Mouse (Mus musculus) spleen, adult 2 months (tissue): Measurements from ENCODE around the gene Mapt.

Experiments
- CTCF ChIP-seq: fragments of 200-500 bp; IDR thresholded peaks from 2 replicates; pipeline ENCODE4 v1.5.1; 2011; ENCODE audit warnings: mild to moderate bottlenecking, inconsistent platforms; ENCODE audit not compliant: insufficient read depth, insufficient read length, insufficient replicate concordance; ENCODE audit errors: extremely low read depth
- POLR2A ChIP-seq: fragments of 200-500 bp; IDR thresholded peaks from 2 replicates; pipeline ENCODE4 v1.6.1; 2011; ENCODE audit warnings: low read depth, low read length, inconsistent platforms

GRCm38 (mm10) chr11:104288835-104289198 is 57.6 kb downstream of the Mapt start:
- TF ChIP-seq CTCF: no peak
- TF ChIP-seq POLR2A: no peak
